Mouse (Mus musculus) embryonic facial prominence, embryonic 15.5 days (tissue): Measurements from ENCODE around the gene Tom1. TPM values are rescaled to one million over a fixed set of nuclear protein-coding genes. Genes with fewer than 3 reads are reported as not detected.

Source experiments
- ATAC-seq: fragments of 200-750 bp; cut with Nextera tagmentation; 2 replicates; pipeline ENCODE4 v1.8.0; 2017; ENCODE audit warnings: low read depth, moderate TSS enrichment; ENCODE audit not compliant: insufficient number of reproducible peaks, low FRiP score, low TSS enrichment
- H3K27ac ChIP-seq: fragments of 300-500 bp; sonication (generic); replicated peaks from 2 replicates; pipeline ENCODE4 v1.5.1; 2015; ENCODE audit warnings: mild to moderate bottlenecking, inconsistent platforms
- H3K27me3 ChIP-seq: fragments of 300-500 bp; sonication (generic); 2 replicates; pipeline ENCODE4 v1.6.1; 2015; ENCODE audit warnings: inconsistent platforms
- H3K36me3 ChIP-seq: fragments of 300-500 bp; sonication (generic); 2 replicates; pipeline ENCODE4 v1.6.1; 2015; ENCODE audit warnings: mild to moderate bottlenecking, inconsistent platforms
- H3K4me1 ChIP-seq: fragments of 300-500 bp; sonication (generic); 2 replicates; pipeline ENCODE4 v1.6.1; 2015; ENCODE audit warnings: inconsistent platforms
- H3K4me2 ChIP-seq: fragments of 300-500 bp; sonication (generic); replicated peaks from 2 replicates; pipeline ENCODE4 v1.6.1; 2015; ENCODE audit warnings: mild to moderate bottlenecking, inconsistent platforms
- H3K4me3 ChIP-seq: fragments of 300-500 bp; sonication (generic); replicated peaks from 2 replicates; pipeline ENCODE4 v1.5.1; 2015; ENCODE audit warnings: mild to moderate bottlenecking, inconsistent platforms
- H3K9ac ChIP-seq: fragments of 300-500 bp; sonication (generic); 2 replicates; pipeline ENCODE4 v1.6.1; 2015; ENCODE audit warnings: inconsistent platforms
- H3K9me3 ChIP-seq: fragments of 300-500 bp; sonication (generic); replicated peaks from 2 replicates; pipeline ENCODE4 v1.6.1; 2016; ENCODE audit warnings: inconsistent platforms
- WGBS: fragments of 180-500 bp; shearing (Covaris S2); methylation state at CpG from one replicate; pipeline ENCODE4 v1.1.7; 2015; 5-methylcytosine and 5-hydroxymethylcytosine counted together
- polyA plus RNA-seq: library from polyadenylated mRNA; unstranded; fragments of >200 nt; fragmentation: Nextera tagmentation; extraction: Ambion mirVana; gene quantifications from 2 replicates; pipeline ENCODE4 v1.2.1, GENCODE M21; 2015

The Tom1 gene
- polyA plus RNA-seq, 1 experiment from 2014 or later: 50.0 TPM

GRCm38 (mm10) chr8:75016422-75016821 is 17.1 kb upstream of the Tom1 start:
- no peak overlapping the region for H3K27ac ChIP-seq
- H3K4me1 ChIP-seq: no peaks in the 10 kb centered on the region
- WGBS: 92% methylated on average over 1 of the region's 1 CpGs
- no peaks in the 10 kb centered on the region for H3K27me3 ChIP-seq
- no peak overlapping the region for H3K4me3 ChIP-seq
- H3K36me3 ChIP-seq: peaks cover 3% of the 10 kb centered on the region
- H3K9ac ChIP-seq: no peak overlapping the region
- no peaks in the 10 kb centered on the region for H3K9me3 ChIP-seq
- ATAC-seq: no peak
- no peak overlapping the region for H3K4me2 ChIP-seq

DNA sequence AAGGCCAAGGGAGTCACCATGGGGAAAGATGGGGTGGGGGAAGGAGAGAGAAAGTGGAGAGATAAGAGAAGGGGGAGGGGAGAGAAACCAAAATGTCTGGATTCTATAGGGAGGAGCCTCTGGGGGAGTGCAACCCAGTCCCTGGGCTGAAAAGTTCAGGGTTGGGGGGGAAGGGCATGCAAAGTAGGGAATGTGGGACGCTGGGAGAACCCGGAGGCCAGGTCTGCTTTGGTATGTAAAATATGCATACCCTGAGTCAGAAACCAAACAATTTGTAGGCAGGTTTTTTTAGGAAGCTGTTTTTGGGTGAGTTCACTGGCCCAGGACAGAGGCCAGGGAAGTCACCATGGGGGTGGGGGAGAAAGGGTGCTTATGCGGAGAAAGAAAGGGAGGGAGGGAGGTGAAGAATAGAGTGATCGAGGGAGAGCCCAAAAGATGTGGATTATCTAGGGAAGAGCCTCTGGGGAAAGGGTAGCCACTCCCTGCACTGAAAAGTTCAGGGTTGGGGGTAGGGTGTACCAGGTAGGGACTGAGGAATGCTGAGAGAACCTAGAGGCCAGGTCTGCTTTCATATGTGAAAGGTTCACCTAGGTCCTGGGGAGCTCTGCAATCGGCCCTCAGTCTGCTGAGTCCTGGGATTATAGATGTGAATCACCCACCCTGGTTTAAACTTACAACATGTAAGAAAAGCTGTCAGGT is 15.1 kb upstream of the Tom1 start:
- H3K36me3 ChIP-seq: peaks cover 23% of the 10 kb centered on the region
- no peak overlapping the region for H3K9ac ChIP-seq
- H3K4me3 ChIP-seq: no peak overlapping the region
- H3K4me1 ChIP-seq: no peaks in the 10 kb centered on the region
- no peak overlapping the region for H3K4me2 ChIP-seq
- WGBS: 34% methylated on average over 5 of the region's 5 CpGs
- H3K27me3 ChIP-seq: no peaks in the 10 kb centered on the region
- no peak overlapping the region for H3K27ac ChIP-seq
- H3K9me3 ChIP-seq: no peaks in the 10 kb centered on the region
- ATAC-seq: no peak

- Histone ChIP-seq H3K4me2 (no peak overlapping the region), H3K9ac (no peak overlapping the region), H3K36me3 (peaks cover 60% of the 10 kb centered on the region), H3K4me1 (no peaks in the 10 kb centered on the region), H3K4me3 (no peak overlapping the region), H3K27ac (no peak overlapping the region), H3K27me3 (no peaks in the 10 kb centered on the region), H3K9me3 (no peaks in the 10 kb centered on the region)
- no peak for ATAC-seq
- 86% methylated on average over 3 of the region's 3 CpGs for WGBS
These were observed 9.7 kb upstream of the Tom1 start for GRCm38 (mm10) chr8:75023660-75024316.

- Histone ChIP-seq H3K27ac (no peak overlapping the region), H3K4me3 (no peak overlapping the region), H3K27me3 (no peaks in the 10 kb centered on the region), H3K36me3 (peaks cover 77% of the 10 kb centered on the region), H3K4me2 (no peak overlapping the region), H3K9me3 (no peaks in the 10 kb centered on the region), H3K9ac (no peak overlapping the region), H3K4me1 (no peaks in the 10 kb centered on the region)
- WGBS: 89% methylated on average over 4 of the region's 4 CpGs
- no peak for ATAC-seq
These were observed 7.7 kb upstream of the Tom1 start for GRCm38 (mm10) chr8:75025809-75026208.

GRCm38 (mm10) chr8:75030453-75031024 is 3.0 kb upstream of the Tom1 start:
- 95% methylated on average over 3 of the region's 3 CpGs for WGBS
- H3K4me1 ChIP-seq: peaks cover 13% of the 10 kb centered on the region; the same call in 1 of the 2 replicates
- H3K9me3 ChIP-seq: no peaks in the 10 kb centered on the region
- no peak for ATAC-seq
- no peak overlapping the region for H3K4me3 ChIP-seq
- H3K9ac ChIP-seq: no peak overlapping the region
- H3K4me2 ChIP-seq: no peak overlapping the region
- peaks cover 38% of the 10 kb centered on the region for H3K36me3 ChIP-seq
- H3K27ac ChIP-seq: no peak overlapping the region
- H3K27me3 ChIP-seq: no peaks in the 10 kb centered on the region

GRCm38 (mm10) chr8:75032961-75033360 is 544 bp upstream of the Tom1 start:
- WGBS: 57% methylated on average over 5 of the region's 5 CpGs
- no peaks in the 10 kb centered on the region for H3K27me3 ChIP-seq
- no peak for ATAC-seq
- H3K4me1 ChIP-seq: peaks cover 13% of the 10 kb centered on the region; the same call in 1 of the 2 replicates
- peak overlapping the region; percentile 86 for H3K4me2 ChIP-seq
- no peaks in the 10 kb centered on the region for H3K9me3 ChIP-seq
- peaks cover 28% of the 10 kb centered on the region for H3K36me3 ChIP-seq
- peak overlapping the region; percentile 83 for H3K4me3 ChIP-seq
- peak overlapping the region; percentile 89 for H3K27ac ChIP-seq
- no peak overlapping the region for H3K9ac ChIP-seq

- Histone ChIP-seq H3K4me1 (peaks cover 19% of the 10 kb centered on the region), H3K4me3 (peak overlapping the region; percentile 83), H3K27me3 (no peaks in the 10 kb centered on the region), H3K27ac (peak overlapping the region; percentile 89), H3K9me3 (no peaks in the 10 kb centered on the region), H3K36me3 (peaks cover 18% of the 10 kb centered on the region), H3K4me2 (peak overlapping the region; percentile 86), H3K9ac (peak overlapping the region; percentile 54)
- under 1% methylated on average over 17 of the region's 17 CpGs for WGBS
- no peak for ATAC-seq
These were observed 780 bp downstream of the Tom1 start for GRCm38 (mm10) chr8:75034285-75034684.

DNA sequence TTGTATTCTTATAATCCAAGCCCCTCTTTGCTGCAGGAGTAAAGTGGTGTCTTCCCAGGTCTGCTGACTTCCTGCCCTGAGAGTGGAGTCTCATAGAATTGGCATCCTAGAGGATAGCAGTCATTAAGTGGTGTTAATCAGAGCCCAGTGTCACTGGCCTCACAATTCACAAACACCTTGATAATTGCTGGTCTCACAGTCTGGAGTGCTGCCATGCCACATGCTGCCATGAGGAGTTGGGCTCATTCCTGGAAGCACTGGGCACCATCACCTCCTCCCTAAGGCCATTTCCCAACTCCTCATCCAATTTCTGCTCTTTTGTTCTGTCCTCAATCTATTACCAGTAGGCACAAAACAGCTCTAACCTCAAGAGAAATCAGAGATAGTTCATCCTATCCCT is 2.1 kb downstream of the Tom1 start:
- Histone ChIP-seq H3K4me2 (no peak overlapping the region), H3K9me3 (no peaks in the 10 kb centered on the region), H3K27ac (no peak overlapping the region), H3K4me3 (no peak overlapping the region), H3K9ac (no peak overlapping the region), H3K27me3 (no peaks in the 10 kb centered on the region), H3K4me1 (peaks cover 19% of the 10 kb centered on the region), H3K36me3 (peaks cover 6% of the 10 kb centered on the region; the same call in 1 of the 2 replicates)
- no peak for ATAC-seq

- Histone ChIP-seq H3K36me3 (0 out of 2 replicates have a peak, but pooled peaks cover 5% of the 10 kb centered on the region), H3K9me3 (no peaks in the 10 kb centered on the region), H3K4me3 (no peak overlapping the region), H3K27ac (0 out of 2 replicates have a peak overlapping the region, but pooled peaks have one; percentile 8), H3K4me1 (peaks cover 15% of the 10 kb centered on the region), H3K9ac (no peak overlapping the region), H3K4me2 (no peak overlapping the region), H3K27me3 (no peaks in the 10 kb centered on the region)
- ATAC-seq: no peak
These were observed 5.0 kb downstream of the Tom1 start for GRCm38 (mm10) chr8:75038497-75038896.

- no peak overlapping the region for H3K27ac ChIP-seq
- WGBS: 74% methylated on average over 1 of the region's 1 CpGs
- no peaks in the 10 kb centered on the region for H3K9me3 ChIP-seq
- H3K4me2 ChIP-seq: no peak overlapping the region
- peaks cover 10% of the 10 kb centered on the region for H3K4me1 ChIP-seq
- no peak for ATAC-seq
- H3K36me3 ChIP-seq: 0 out of 2 replicates have a peak, but pooled peaks cover 5% of the 10 kb centered on the region
- H3K27me3 ChIP-seq: no peaks in the 10 kb centered on the region
- no peak overlapping the region for H3K9ac ChIP-seq
- no peak overlapping the region for H3K4me3 ChIP-seq
These were observed 6.2 kb downstream of the Tom1 start for GRCm38 (mm10) chr8:75039754-75040153.

DNA sequence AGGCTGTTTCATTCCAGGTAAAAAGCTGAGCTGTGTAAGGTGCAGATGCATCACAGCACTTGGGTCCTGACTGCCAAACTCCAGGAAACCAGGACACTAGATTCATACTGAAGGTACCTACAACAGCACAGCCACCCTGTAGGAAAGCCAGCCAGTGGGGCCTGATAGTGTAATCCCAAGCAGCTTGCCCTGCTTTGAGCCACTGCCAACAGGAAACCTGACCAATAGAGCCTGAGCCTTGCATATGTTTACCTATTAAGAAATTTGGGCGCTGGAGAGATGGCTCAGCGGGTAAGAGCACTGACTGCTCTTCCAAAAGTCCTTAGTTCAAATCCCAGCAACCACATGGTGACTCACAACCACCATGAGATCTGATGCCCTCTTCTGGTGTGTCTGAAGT is 8.7 kb downstream of the Tom1 start:
- H3K36me3 ChIP-seq: no peaks in the 10 kb centered on the region; the same call in 1 of the 2 replicates
- no peaks in the 10 kb centered on the region for H3K9me3 ChIP-seq
- no peaks in the 10 kb centered on the region for H3K27me3 ChIP-seq
- peaks cover 6% of the 10 kb centered on the region for H3K4me1 ChIP-seq
- ATAC-seq: no peak
- H3K27ac ChIP-seq: no peak overlapping the region
- no peak overlapping the region for H3K4me2 ChIP-seq
- WGBS: 84% methylated on average over 2 of the region's 2 CpGs
- H3K4me3 ChIP-seq: no peak overlapping the region
- no peak overlapping the region for H3K9ac ChIP-seq
